Mouse (Mus musculus) C2C12 (cell line): ENCODE measurements around the gene Clybl.

Source experiments
- CEBPB ChIP-seq: IDR thresholded peaks from one replicate; pipeline ENCODE4 v1.6.1; 2011; ENCODE audit warnings: low read depth, mild to moderate bottlenecking, control low read depth, moderate library complexity
- CTCF ChIP-seq: IDR thresholded peaks from one replicate; pipeline ENCODE4 v1.5.1; 2011; ENCODE audit not compliant: control insufficient read depth, insufficient read depth, insufficient read length
- MAX ChIP-seq: IDR thresholded peaks from one replicate; pipeline ENCODE4 v1.6.1; 2011; ENCODE audit warnings: mild to moderate bottlenecking, control low read depth
- MYOG ChIP-seq: IDR thresholded peaks from one replicate; pipeline ENCODE4 v1.6.1; 2011; ENCODE audit not compliant: control insufficient read depth, insufficient read length; ENCODE audit errors: extremely low read depth

- TF ChIP-seq CTCF, result no peak
- no peak for TF ChIP-seq MYOG
- TF ChIP-seq MAX, result no peak
- no peak for TF ChIP-seq CEBPB
Measured at GRCm38 (mm10) chr14:122361807-122362206, 180.3 kb downstream of the Clybl start.
